8 mouse cellular contexts compared by ENCODE assay signal in genomic region chr5:29734831-29735510, GRCm38 (mm10). TPM values are rescaled to one million over a fixed set of nuclear protein-coding genes. Genes with fewer than 3 reads are reported as not detected.
DNase-seq lines count a peak whose midpoint lies in the region; ATAC-seq and TF ChIP-seq lines count a peak whose summit lies in the region.

No protein-coding gene starts in this region.

- no peak for ATAC-seq in heart, embryonic 15.5 days (replicated peaks; ENCODE audit: insufficient number of reproducible peaks, insufficient read depth, low FRiP score, low read depth)
- no peak for ATAC-seq in forebrain, embryonic 11.5 days (replicated peaks; ENCODE audit: low FRiP score)
- ATAC-seq in liver, embryonic 16.5 days (ENCODE audit: low read depth): 0 out of 2 replicates have a peak, but pooled peaks have one; percentile 1
- ATAC-seq in frontal cortex, adult (ENCODE audit: low TSS enrichment): no peak
- no peak for ATAC-seq in inflammation-experienced regulatory T-cells, adult 6 months

- peak overlapping the region; percentile 78 for H3K9ac ChIP-seq in heart, embryonic 15.5 days
- H3K9ac ChIP-seq in forebrain, embryonic 11.5 days (ENCODE audit: low read length): peak overlapping the region; percentile 95
- peak overlapping the region; percentile 94 for H3K9ac ChIP-seq in liver, embryonic 16.5 days (ENCODE audit: low read depth, low read length)

- H3K27me3 ChIP-seq in heart, embryonic 15.5 days: no peaks in the 10 kb centered on the region
- no peaks in the 10 kb centered on the region for H3K27me3 ChIP-seq in E14TG2a.4 (ENCODE audit: insufficient read depth, low read length)
- no peaks in the 10 kb centered on the region for H3K27me3 ChIP-seq in forebrain, embryonic 11.5 days (ENCODE audit: control insufficient read depth, insufficient read depth, low read length)
- H3K27me3 ChIP-seq in liver, embryonic 16.5 days (ENCODE audit: control insufficient read depth, insufficient read depth, low read depth, low read length): no peaks in the 10 kb centered on the region

- peak overlapping the region; percentile 67 for H3K4me3 ChIP-seq in heart, embryonic 15.5 days
- H3K4me3 ChIP-seq in E14TG2a.4 (replicated peaks; ENCODE audit: low read length): peak overlapping the region; percentile 97
- peak overlapping the region; percentile 92 for H3K4me3 ChIP-seq in forebrain, embryonic 11.5 days (ENCODE audit: low read depth, low read length)
- peak overlapping the region; percentile 94 for H3K4me3 ChIP-seq in liver, embryonic 16.5 days (ENCODE audit: low read depth, low read length)

- peak overlapping the region; percentile 73 for H3K4me2 ChIP-seq in heart, embryonic 15.5 days
- peak overlapping the region; percentile 72 for H3K4me2 ChIP-seq in forebrain, embryonic 11.5 days (ENCODE audit: low read depth, low read length, severe bottlenecking)
- peak overlapping the region; percentile 76 for H3K4me2 ChIP-seq in liver, embryonic 16.5 days (ENCODE audit: low read depth, low read length)

- WGBS in heart, embryonic 15.5 days: 46% methylated on average over 6 of the region's 6 CpGs
- whole genome bisulfite sequencing in forebrain, embryonic 11.5 days: 58% methylated on average over 6 of the region's 6 CpGs
- WGBS in liver, embryonic 16.5 days (ENCODE audit: insufficient replicate concordance): 25% methylated on average over 6 of the region's 6 CpGs

- intact Hi-C loops in heart, postnatal 36 days (cut with DNase I): loop anchor here (5.0 kb wide), 1 partner anchor 168 kb away; the partner anchor contains the start of gene Ube3c

- peak overlapping the region; percentile 97 for H3K27ac ChIP-seq in heart, embryonic 15.5 days
- peak overlapping the region; percentile 89 for H3K27ac ChIP-seq in forebrain, embryonic 11.5 days (ENCODE audit: low read depth, low read length)
- H3K27ac ChIP-seq in liver, embryonic 16.5 days (ENCODE audit: low read length): peak overlapping the region; percentile 96

- H3K4me1 ChIP-seq in heart, embryonic 15.5 days (replicated peaks): peaks cover 16% of the 10 kb centered on the region
- H3K4me1 ChIP-seq in E14TG2a.4 (replicated peaks; ENCODE audit: low read depth, low read length): peaks cover 60% of the 10 kb centered on the region
- H3K4me1 ChIP-seq in forebrain, embryonic 11.5 days (replicated peaks; ENCODE audit: control insufficient read depth, insufficient read depth, low read length): peaks cover 8% of the 10 kb centered on the region; the same call in 1 of the 2 replicates
- H3K4me1 ChIP-seq in liver, embryonic 16.5 days (ENCODE audit: control insufficient read depth, low read depth, low read length): peaks cover 21% of the 10 kb centered on the region

- H3K36me3 ChIP-seq in heart, embryonic 15.5 days: no peaks in the 10 kb centered on the region
- peaks cover 23% of the 10 kb centered on the region for H3K36me3 ChIP-seq in E14TG2a.4 (ENCODE audit: insufficient read depth, low read length)
- H3K36me3 ChIP-seq in forebrain, embryonic 11.5 days (ENCODE audit: control insufficient read depth, insufficient read depth, low read length): no peaks in the 10 kb centered on the region
- H3K36me3 ChIP-seq in liver, embryonic 16.5 days (ENCODE audit: control insufficient read depth, insufficient read depth): no peaks in the 10 kb centered on the region

- no peak for DNase-seq in heart, postnatal 36 days
- DNase-seq in forebrain, embryonic 11.5 days (ENCODE audit: low spot score): no peak
- DNase-seq in layer of hippocampus, postnatal 10 days (ENCODE audit: low spot score in 2 of 2): no peak

- no peaks in the 10 kb centered on the region for H3K9me3 ChIP-seq in heart, embryonic 15.5 days (replicated peaks)
- no peaks in the 10 kb centered on the region for H3K9me3 ChIP-seq in E14TG2a.4 (ENCODE audit: low read length)
- H3K9me3 ChIP-seq in forebrain, embryonic 11.5 days (ENCODE audit: control insufficient read depth, low read length): no peaks in the 10 kb centered on the region
- no peaks in the 10 kb centered on the region for H3K9me3 ChIP-seq in liver, embryonic 16.5 days (replicated peaks; ENCODE audit: control insufficient read depth, low read length)

- no peak for TF ChIP-seq CTCF in E14TG2a.4 (conservative IDR thresholded peaks at IDR 0.05; ENCODE audit: low read length)

RNA-seq across cellular contexts. Expression of gene Dnajb6, which starts 0.5 kb away (rescaled TPM):
- 93.2 and 95.6 TPM in 2 replicates for polyA plus RNA-seq in heart, embryonic 15.5 days (2015; fragmentation: Nextera tagmentation; extraction: Ambion mirVana)
- total RNA-seq in heart, postnatal 36 days (2021): 10 to 100 TPM; 74.6 to 76.6 TPM
- polyA plus RNA-seq in forebrain, embryonic 11.5 days (2014; fragmentation: Nextera tagmentation; extraction: Ambion mirVana): 210 and 226 TPM in 2 replicates
- polyA plus RNA-seq in liver, embryonic 16.5 days (2015; fragmentation: Nextera tagmentation; extraction: Ambion mirVana): 70.9 and 75.8 TPM in 2 replicates
- total RNA-seq in layer of hippocampus, postnatal 10 days (2021): 100 to 1,000 TPM; 172 to 180 TPM
- 100 to 1,000 TPM in 2 of 3 experiments, 10 to 100 TPM in 1; 97.7 to 163 (median 114) TPM for polyA plus RNA-seq in inflammation-experienced regulatory T-cells, adult 6 months (2017; shearing (Covaris generic))

RNA-seq across cellular contexts. Expression of gene Gm5129, which starts 0.8 kb away (rescaled TPM):
- not detected in 2 replicates for polyA plus RNA-seq in heart, embryonic 15.5 days (2015; fragmentation: Nextera tagmentation; extraction: Ambion mirVana)
- 1 to 10 TPM; 1.2 to 1.4 TPM for total RNA-seq in heart, postnatal 36 days (2021)
- not detected in 2 replicates for polyA plus RNA-seq in forebrain, embryonic 11.5 days (2014; fragmentation: Nextera tagmentation; extraction: Ambion mirVana)
- polyA plus RNA-seq in liver, embryonic 16.5 days (2015; fragmentation: Nextera tagmentation; extraction: Ambion mirVana): not detected in 2 replicates
- total RNA-seq in layer of hippocampus, postnatal 10 days (2021): not detected
- polyA plus RNA-seq in inflammation-experienced regulatory T-cells, adult 6 months (2017; shearing (Covaris generic)): not detected
